Mouse (Mus musculus) left cerebral cortex, adult 8-10 months (tissue): Measurements from ENCODE around the gene Syce2. TPM values are rescaled to one million over a fixed set of nuclear protein-coding genes. Genes with fewer than 3 reads are reported as not detected.
A peak's percentile ranks its signal among the peaks of the same experiment; 100 is the strongest.
"Not testable (repeated sequence)": the region's sequence is repeated elsewhere in the genome, so short reads cannot be mapped to it uniquely, and the experiment has no call there.

ENCODE experiments used
- DNase-seq, 2 experiments: peaks; one replicate each; pipeline ENCODE4 v3.0.0; 2022; ENCODE audit warnings: low spot score in 2 of 2
- total RNA-seq, 4 experiments: library from RNA; stranded (reverse); gene quantifications; 2 replicates each; pipeline ENCODE4 v1.2.4; 2022

The Syce2 gene
- total RNA-seq: 1 to 10 TPM; 6.3 to 8.0 (median 6.8) TPM

DNA sequence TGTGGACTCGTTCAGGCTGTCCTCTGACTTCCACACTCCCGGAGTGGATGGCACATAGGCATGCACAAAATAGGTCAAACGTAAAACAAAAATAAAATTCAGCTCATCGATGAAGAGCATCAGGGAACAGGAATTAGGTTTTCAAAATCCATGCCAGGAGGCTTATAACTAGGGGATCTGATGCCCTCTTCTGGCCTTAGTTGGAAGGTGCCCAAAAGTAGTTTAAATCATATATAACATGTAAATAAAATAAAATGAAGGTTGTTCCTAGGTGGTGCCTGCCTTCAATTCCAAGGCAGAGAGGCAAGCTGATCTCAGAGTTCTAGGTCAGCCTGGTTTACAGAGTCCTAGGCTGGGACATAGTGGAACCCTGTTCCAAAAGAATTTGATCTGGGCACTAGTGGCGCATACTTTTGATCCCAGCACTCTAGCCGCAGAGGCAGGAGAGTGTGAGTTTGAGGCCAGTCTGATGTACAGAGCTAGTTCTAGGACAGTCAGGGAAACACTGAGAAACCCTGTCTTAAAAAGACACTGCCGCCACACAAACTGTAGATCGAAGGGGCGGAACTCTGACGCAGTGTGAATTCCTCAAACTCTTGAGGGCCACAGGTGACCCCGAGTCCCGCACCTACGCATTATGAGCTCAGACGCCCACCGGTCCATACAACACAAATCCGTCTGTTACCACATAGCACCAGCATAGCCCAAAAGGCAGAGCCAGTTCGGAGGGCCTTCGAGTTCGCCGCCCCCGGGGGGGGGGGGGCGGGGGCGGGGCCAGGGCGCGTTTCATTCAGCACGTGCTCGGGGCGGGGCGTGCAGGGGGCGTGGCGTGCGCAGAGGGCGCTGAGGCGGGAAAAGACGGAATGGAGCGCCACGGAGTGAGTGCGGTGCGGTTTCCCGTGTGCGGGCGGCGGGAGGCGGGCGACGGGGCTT, at the start of gene Syce2:
Gene Syce2 (plus strand): TSS at position 736 of the 933 bp plus-strand sequence.
- DNase-seq: peak in 1 of 2 experiments; percentile 21

DNA sequence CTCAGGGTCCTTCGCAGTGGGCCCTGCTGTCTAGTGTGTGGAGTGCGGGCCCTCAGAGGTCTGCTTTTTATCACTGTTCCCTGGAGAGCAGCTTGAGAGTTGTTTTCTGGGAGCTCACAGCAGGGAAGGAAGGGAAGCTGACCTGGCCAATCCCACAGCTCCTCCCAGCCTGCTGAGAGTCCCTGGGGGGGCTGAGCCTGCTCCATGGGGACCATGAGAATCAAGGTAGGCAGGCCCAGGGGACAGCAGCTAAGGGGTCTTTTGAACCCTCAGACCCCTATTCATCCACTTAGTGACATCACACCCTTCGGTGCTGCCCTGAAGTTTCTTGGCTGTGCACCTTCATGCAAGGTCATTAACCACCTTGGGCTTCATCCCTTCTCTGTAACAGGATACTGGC, 49.2 kb upstream of the Syce2 start, which contains the start of gene Dand5:
Gene Dand5 (minus strand): TSS at position 101 of the 400 bp plus-strand sequence.
- DNase-seq: no peak

GRCm38 (mm10) chr8:84823653-84824052, 48.3 kb upstream of the Syce2 start:
- no peak for DNase-seq

GRCm38 (mm10) chr8:84825636-84826035, 46.3 kb upstream of the Syce2 start:
- no peak for DNase-seq

GRCm38 (mm10) chr8:84826518-84826917, 45.4 kb upstream of the Syce2 start:
- DNase-seq: not testable (repeated sequence)

- DNase-seq: no peak
Observed at GRCm38 (mm10) chr8:84831490-84831889, 40.4 kb upstream of the Syce2 start, which contains the start of gene Gadd45gip1. Gene Gadd45gip1 (plus strand): TSS chr8:84831522.

- peak; percentile 66 for DNase-seq
Observed at GRCm38 (mm10) chr8:84832034-84832717, 39.7 kb upstream of the Syce2 start.

GRCm38 (mm10) chr8:84832759-84833742, 38.9 kb upstream of the Syce2 start:
- no peak for DNase-seq

DNA sequence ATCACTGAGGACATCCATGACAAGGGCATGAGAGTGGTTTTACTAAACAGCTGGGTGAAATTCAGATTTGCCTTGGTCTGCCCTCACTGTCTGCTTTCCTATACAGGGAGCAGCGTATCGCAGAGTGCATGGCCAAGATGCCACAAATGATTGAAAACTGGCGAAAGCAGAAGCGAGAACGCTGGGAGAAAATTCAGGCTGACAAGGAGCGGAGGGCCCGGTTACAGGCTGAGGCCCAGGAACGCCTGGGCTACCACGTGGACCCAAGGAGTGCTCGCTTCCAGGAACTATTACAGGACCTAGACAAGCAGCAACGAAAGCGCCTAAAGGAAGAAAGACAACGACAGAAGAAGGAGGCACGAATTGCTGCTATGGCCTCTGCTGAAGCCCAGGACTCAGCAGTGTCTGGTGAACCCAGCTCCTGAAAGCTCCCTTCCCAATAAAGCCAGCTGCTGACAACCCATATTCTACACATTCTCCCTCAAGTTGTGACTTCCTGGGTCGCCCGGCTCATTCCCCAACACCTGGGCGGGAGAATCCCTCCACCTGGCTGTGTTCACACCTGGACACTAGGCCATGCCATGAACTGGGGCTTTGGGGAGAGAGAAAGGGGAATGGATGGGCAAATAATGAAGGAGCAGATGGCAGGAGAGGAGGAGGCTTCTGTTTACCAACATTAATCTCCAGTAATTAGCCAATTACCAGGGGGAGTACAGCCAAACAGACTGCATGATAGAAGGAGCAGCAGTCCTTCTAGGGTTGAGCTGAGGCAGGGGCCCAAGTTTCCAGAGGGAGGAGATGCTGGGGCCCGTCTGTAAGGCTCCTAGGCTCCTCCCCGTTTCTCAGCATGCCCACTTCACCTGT, 37.7 kb upstream of the Syce2 start:
- no peak for DNase-seq

GRCm38 (mm10) chr8:84834866-84835855, 36.8 kb upstream of the Syce2 start:
- peak in 1 of 2 experiments; percentile 74 for DNase-seq

- DNase-seq: no peak
Observed at GRCm38 (mm10) chr8:84837149-84837911, 34.6 kb upstream of the Syce2 start.

- DNase-seq: no peak
Observed at GRCm38 (mm10) chr8:84837912-84838470, 33.9 kb upstream of the Syce2 start.

DNA sequence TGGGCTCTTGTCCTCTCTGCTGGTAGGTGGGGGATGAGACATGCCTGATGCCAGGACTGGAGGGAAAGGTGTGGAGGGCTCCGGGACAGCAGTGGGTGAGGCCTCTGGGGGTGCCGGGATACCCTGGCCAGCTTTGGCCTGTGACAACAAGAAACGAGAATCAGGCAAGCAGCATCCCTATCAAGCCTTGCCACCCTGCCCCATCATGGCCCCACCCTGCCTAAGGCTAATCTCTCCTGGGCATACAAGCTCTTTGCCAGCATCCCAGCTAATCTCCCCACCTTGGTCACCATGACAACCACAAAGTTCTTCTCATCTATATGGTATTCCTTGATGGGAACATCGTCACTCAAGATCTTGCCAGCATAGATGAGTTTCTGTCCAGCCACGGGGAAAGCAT, 33.4 kb upstream of the Syce2 start:
- no peak for DNase-seq

DNA sequence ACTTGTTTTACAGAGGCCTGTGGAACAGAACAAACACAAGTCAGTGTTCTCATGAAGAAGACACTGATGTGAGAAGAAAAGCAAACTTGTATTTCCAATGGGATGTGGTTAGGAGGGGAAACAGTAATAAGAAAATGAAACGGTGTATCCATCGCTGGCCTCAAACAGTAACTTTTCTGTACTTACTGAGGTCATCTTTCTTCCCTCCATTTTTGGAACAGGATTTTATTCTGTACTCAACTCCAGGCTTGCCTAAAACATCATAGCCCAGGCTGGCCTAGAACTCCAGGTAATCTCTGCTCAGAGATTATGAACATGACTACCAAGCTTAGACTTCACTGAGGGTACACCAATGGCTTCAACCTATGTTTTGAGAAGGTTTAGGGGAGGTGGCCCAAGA, 32.5 kb upstream of the Syce2 start:
- DNase-seq: no peak

GRCm38 (mm10) chr8:84839875-84840247, 32.0 kb upstream of the Syce2 start:
- DNase-seq: no peak

DNA sequence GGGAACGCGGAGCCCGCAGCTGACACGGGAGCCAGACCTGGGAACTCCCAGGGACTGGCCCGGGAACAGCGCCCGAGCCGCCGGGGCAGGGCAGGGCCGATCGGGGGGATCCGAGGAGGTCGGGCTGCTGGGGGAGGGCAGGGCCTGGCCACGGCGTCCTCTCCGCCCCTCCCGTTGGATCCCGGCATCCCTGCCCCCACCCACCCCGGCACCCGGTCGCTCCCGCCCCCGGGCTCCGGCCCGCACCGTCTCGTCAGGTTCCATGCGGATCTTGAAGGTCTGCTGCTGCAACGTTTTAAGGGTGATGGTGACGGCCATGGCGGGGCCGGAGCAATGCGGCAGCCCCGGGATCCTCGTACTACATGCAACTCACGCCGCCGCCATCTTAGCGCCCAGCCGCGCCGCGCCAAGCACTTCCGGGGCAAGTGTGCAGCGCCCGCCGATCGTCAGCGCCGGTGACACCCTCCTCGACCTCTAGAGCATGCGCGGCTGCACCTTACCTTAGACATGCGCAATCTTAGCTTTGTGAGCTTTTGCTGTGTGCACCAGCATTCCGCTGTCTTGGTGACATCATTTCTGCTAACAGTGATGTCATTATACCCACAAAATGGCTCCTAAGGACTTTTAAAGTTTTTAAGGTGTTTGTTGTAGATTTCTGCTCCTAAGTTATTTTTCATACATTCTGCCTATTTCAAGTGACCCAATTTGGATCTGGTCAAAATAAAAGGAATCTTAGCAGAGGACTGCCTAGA, 31.5 kb upstream of the Syce2 start, which contains the start of gene Rad23a:
Gene Rad23a (minus strand): TSS at position 418 of the 752 bp plus-strand sequence.
- peak; percentile 84 to 90 for DNase-seq

DNA sequence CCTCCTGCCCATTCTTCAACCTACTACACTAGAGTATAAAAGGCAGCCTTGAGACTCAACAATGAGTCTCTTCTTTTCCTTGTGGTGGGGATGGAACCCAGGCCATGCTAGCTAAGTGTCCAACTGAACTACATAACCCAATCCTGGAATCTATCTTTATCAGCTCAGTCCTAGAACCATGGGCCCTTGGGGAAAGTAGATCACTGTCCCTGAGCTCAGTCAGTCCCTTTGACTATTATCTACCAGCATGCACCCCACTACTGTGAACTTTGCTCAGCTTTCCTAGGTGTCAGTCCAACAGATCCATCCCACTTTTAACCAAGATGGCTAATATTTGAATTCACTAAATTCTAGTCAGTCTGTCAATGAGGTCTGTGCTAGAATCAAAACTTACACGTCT, 30.4 kb upstream of the Syce2 start:
- no peak for DNase-seq
